Mouse (Mus musculus) liver, adult 2 months (tissue): ENCODE data around the gene Smim14. TPM values are rescaled to one million over a fixed set of nuclear protein-coding genes. Genes with fewer than 3 reads are reported as not detected.
A peak's percentile ranks its signal among the peaks of the same experiment; 100 is the strongest.

Source experiments
- DNase-seq: peaks from one replicate; pipeline ENCODE4 v3.0.0-alpha.2; 2011; ENCODE audit warnings: low read depth, low spot score; ENCODE audit errors: extremely low read depth
- H3K27ac ChIP-seq: fragments of 200-500 bp; replicated peaks from 2 replicates; pipeline ENCODE4 v1.5.1; 2012; ENCODE audit warnings: low read depth, mild to moderate bottlenecking, control low read depth, inconsistent platforms, low read length; ENCODE audit not compliant: insufficient read depth
- H3K27me3 ChIP-seq: fragments of 200-500 bp; 2 replicates; pipeline ENCODE4 v1.6.1; 2012; ENCODE audit warnings: mild to moderate bottlenecking, moderate library complexity, low read length, inconsistent platforms; ENCODE audit not compliant: control insufficient read depth, insufficient read depth
- H3K36me3 ChIP-seq: fragments of 200-500 bp; 2 replicates; pipeline ENCODE4 v1.6.1; 2012; ENCODE audit warnings: low read length, inconsistent platforms; ENCODE audit not compliant: control insufficient read depth, insufficient read depth
- H3K4me1 ChIP-seq: fragments of 200-500 bp; 2 replicates; pipeline ENCODE4 v1.6.1; 2011; ENCODE audit warnings: low read length; ENCODE audit not compliant: control insufficient read depth, insufficient read depth
- H3K4me3 ChIP-seq: fragments of 200-500 bp; 2 replicates; pipeline ENCODE4 v1.5.1; 2011; ENCODE audit warnings: low read depth, mild to moderate bottlenecking, control low read depth, low read length, moderate library complexity; ENCODE audit not compliant: insufficient read depth
- H3K79me2 ChIP-seq: fragments of 200-500 bp; 2 replicates; pipeline ENCODE4 v1.6.1; 2012; ENCODE audit warnings: inconsistent platforms, mild to moderate bottlenecking, low read length, moderate library complexity; ENCODE audit not compliant: control insufficient read depth, insufficient read depth
- H3K9ac ChIP-seq: fragments of 200-500 bp; 2 replicates; pipeline ENCODE4 v1.6.1; 2012; ENCODE audit warnings: low read depth, mild to moderate bottlenecking, control low read depth, inconsistent platforms, low read length
- CTCF ChIP-seq: fragments of 200-500 bp; IDR thresholded peaks from 2 replicates; pipeline ENCODE4 v1.5.1; 2011; ENCODE audit warnings: low read depth, low read length, control low read depth
- POLR2A ChIP-seq: fragments of 200-500 bp; IDR thresholded peaks from 2 replicates; pipeline ENCODE4 v1.6.1; 2011; ENCODE audit warnings: low read length, control low read depth; ENCODE audit not compliant: insufficient read depth; ENCODE audit errors: extremely low read depth
- WGBS: fragments of 180-500 bp; shearing (Covaris S2); methylation state at CpG from one replicate; pipeline ENCODE4 v1.1.7; 2018; 5-methylcytosine and 5-hydroxymethylcytosine counted together
- polyA plus RNA-seq: library from polyadenylated mRNA; depleted of rRNA; stranded (reverse); fragments of >200 nt; gene quantifications from 2 replicates; pipeline ENCODE4 v1.2.3, GENCODE M21; 2012
- total RNA-seq: library from RNA; depleted of rRNA; stranded (reverse); fragments of >200 nt; gene quantifications from 2 replicates; pipeline ENCODE4 v1.2.3, GENCODE M21; 2014

Gene Smim14
- total and polyA plus RNA-seq, 2 experiments = 60.5 to 66.6 TPM

- no peaks in the 10 kb centered on the region for H3K27me3 ChIP-seq
- H3K79me2 ChIP-seq = peaks cover 12% of the 10 kb centered on the region; the same call in 1 of the 2 replicates
- WGBS = under 1% methylated on average over 69 of the region's 69 CpGs
- no peaks in the 10 kb centered on the region; the same call in 1 of the 2 replicates for H3K36me3 ChIP-seq
- TF ChIP-seq CTCF (no peak), POLR2A (peak; percentile 78)
- H3K27ac ChIP-seq = peak within 1 kb of the TSS; percentile 71
- DNase-seq = peak; percentile 85
- no peaks in the 10 kb centered on the region; the same call in 1 of the 2 replicates for H3K4me1 ChIP-seq
- H3K9ac ChIP-seq = peak within 1 kb of the TSS; percentile 95
- H3K4me3 ChIP-seq = peak within 1 kb of the TSS; percentile 71
Measured at GRCm38 (mm10) chr5:65492716-65493531, 44.1 kb downstream of the Smim14 start, which contains the start of gene Gm43552. Gm43552 (minus strand) TSS chr5:65492833.

GRCm38 (mm10) chr5:65491767-65492715, 44.9 kb downstream of the Smim14 start:
- WGBS = under 1% methylated on average over 57 of the region's 57 CpGs
- H3K4me1 ChIP-seq = no peaks in the 10 kb centered on the region; the same call in 1 of the 2 replicates
- H3K4me3 ChIP-seq = peak overlapping the region; percentile 71
- H3K79me2 ChIP-seq = peaks cover 16% of the 10 kb centered on the region; the same call in 1 of the 2 replicates
- TF ChIP-seq POLR2A = no peak
- TF ChIP-seq CTCF = peak; percentile 33; the same call in 1 of the 2 replicates
- no peaks in the 10 kb centered on the region for H3K27me3 ChIP-seq
- H3K27ac ChIP-seq = peak overlapping the region; percentile 70
- H3K9ac ChIP-seq = peak overlapping the region; percentile 95
- peak; percentile 55 for DNase-seq
- no peaks in the 10 kb centered on the region; the same call in 1 of the 2 replicates for H3K36me3 ChIP-seq

GRCm38 (mm10) chr5:65489830-65490229, 47.2 kb downstream of the Smim14 start:
- Histone ChIP-seq H3K36me3 (no peaks in the 10 kb centered on the region; the same call in 1 of the 2 replicates), H3K79me2 (peaks cover 20% of the 10 kb centered on the region; the same call in 1 of the 2 replicates), H3K27ac (no peak overlapping the region), H3K27me3 (no peaks in the 10 kb centered on the region), H3K9ac (no peak overlapping the region), H3K4me1 (no peaks in the 10 kb centered on the region; the same call in 1 of the 2 replicates), H3K4me3 (no peak overlapping the region)
- 64% methylated on average over 4 of the region's 4 CpGs for WGBS
- TF ChIP-seq CTCF = no peak
- no peak for TF ChIP-seq POLR2A
- DNase-seq = peak; percentile 30

GRCm38 (mm10) chr5:65488725-65489124, 48.3 kb downstream of the Smim14 start:
- Histone ChIP-seq H3K4me3 (no peak overlapping the region), H3K27ac (no peak overlapping the region), H3K4me1 (no peaks in the 10 kb centered on the region; the same call in 1 of the 2 replicates), H3K27me3 (no peaks in the 10 kb centered on the region), H3K79me2 (peaks cover 20% of the 10 kb centered on the region; the same call in 1 of the 2 replicates), H3K9ac (no peak overlapping the region), H3K36me3 (no peaks in the 10 kb centered on the region; the same call in 1 of the 2 replicates)
- TF ChIP-seq POLR2A = no peak
- TF ChIP-seq CTCF = no peak
- DNase-seq = no peak
- WGBS = 61% methylated on average over 7 of the region's 7 CpGs

GRCm38 (mm10) chr5:65487381-65487780, 49.6 kb downstream of the Smim14 start:
- H3K79me2 ChIP-seq = peaks cover 27% of the 10 kb centered on the region; the same call in 1 of the 2 replicates
- no peak overlapping the region for H3K9ac ChIP-seq
- H3K27me3 ChIP-seq = no peaks in the 10 kb centered on the region
- WGBS = 95% methylated on average over 10 of the region's 10 CpGs
- no peak overlapping the region for H3K4me3 ChIP-seq
- H3K4me1 ChIP-seq = no peaks in the 10 kb centered on the region; the same call in 1 of the 2 replicates
- TF ChIP-seq CTCF = no peak
- TF ChIP-seq POLR2A = no peak
- H3K36me3 ChIP-seq = no peaks in the 10 kb centered on the region; the same call in 1 of the 2 replicates
- no peak for DNase-seq
- H3K27ac ChIP-seq = no peak overlapping the region
